ENCODE assay signal across 14 mouse cellular contexts in genomic region chr1:62548953-62549352, GRCm38 (mm10).
"Had no signal": no experiment of that assay in that cellular context is flagged by ENCODE, and none has a peak within 500 bp of the region (broad histone marks: within the 10 kb centered on the region; RNA-seq: fewer than 3 reads in every experiment).

No protein-coding gene starts in this region.

- DNase-seq: kidney, postnatal 36 days; layer of hippocampus, adult 9-11 months; layer of hippocampus, postnatal 36 days; lung, embryonic 14.5 days; lung, postnatal 4 days; midbrain, embryonic 14.5 days; right cerebral cortex, adult 18-20 months; right cerebral cortex, postnatal 25 days; thymus, adult 2 months; thymus, postnatal 25 days had no signal

- H3K9ac ChIP-seq: limb, embryonic 15.5 days; liver, embryonic 12.5 days; lung, embryonic 14.5 days had no signal

- H3K36me3 ChIP-seq: limb, embryonic 15.5 days; liver, embryonic 12.5 days; midbrain, embryonic 10.5 days had no signal

- H3K4me1 ChIP-seq: liver, embryonic 12.5 days had no signal

- H3K9me3 ChIP-seq: limb, embryonic 15.5 days; liver, embryonic 12.5 days; midbrain, embryonic 10.5 days had no signal

- ATAC-seq: liver, embryonic 12.5 days had no signal

- H3K4me2 ChIP-seq: limb, embryonic 15.5 days; liver, embryonic 12.5 days; lung, embryonic 14.5 days had no signal

- H3K27me3 ChIP-seq: limb, embryonic 15.5 days; liver, embryonic 12.5 days had no signal

- H3K27ac ChIP-seq: kidney, postnatal 0 days; liver, embryonic 12.5 days; midbrain, embryonic 10.5 days had no signal

- H3K4me3 ChIP-seq: limb, embryonic 15.5 days; liver, embryonic 12.5 days; midbrain, embryonic 10.5 days had no signal
